Mouse (Mus musculus) liver, adult 10 weeks (tissue): ENCODE measurements around the gene Dcdc2a. TPM values are rescaled to one million over a fixed set of nuclear protein-coding genes. Genes with fewer than 3 reads are reported as not detected.

Source experiments
- polyA plus RNA-seq: library from polyadenylated mRNA; stranded (reverse); fragments of 350-450 nt; fragmentation: Illumina TruSeq; extraction: RNeasy Lipid Tissue Mini Kit (QIAGEN cat#74804); gene quantifications from one replicate; pipeline ENCODE4 v1.2.3, GENCODE M21; 2014; ENCODE audit warnings: low read depth, low replicate concordance

Dcdc2a gene
- 2.7 TPM for polyA plus RNA-seq

GRCm38 (mm10) chr13:25055873-25056667, at the start of gene Dcdc2a:
Gene Dcdc2a, plus strand, starts transcription at chr13:25056004.

GRCm38 (mm10) chr13:25019793-25020539, 35.8 kb upstream of the Dcdc2a start, which contains the start of gene Mrs2:
Gene Mrs2, minus strand, starts transcription at chr13:25020379.

Other genes with a start within 250 kb of the Dcdc2a start
- 128 TPM for gene Acot13, start 224.5 kb upstream of the Dcdc2a start, polyA plus RNA-seq
- 82.7 TPM for gene Tdp2, start 224.3 kb upstream of the Dcdc2a start, polyA plus RNA-seq
- gene D130043K22Rik, start 210.9 kb upstream of the Dcdc2a start, polyA plus RNA-seq, result 4.6 TPM
- gene Aldh5a1, start 118.3 kb upstream of the Dcdc2a start, polyA plus RNA-seq, result 33.8 TPM
- 86.2 TPM for gene Gpld1, start 112.9 kb upstream of the Dcdc2a start, polyA plus RNA-seq
- gene Mrs2, start 35.6 kb upstream of the Dcdc2a start, polyA plus RNA-seq, result 7.8 TPM
- gene Nrsn1, start 214.5 kb downstream of the Dcdc2a start, polyA plus RNA-seq, result not detected